ENCODE assay signal across 11 mouse cellular contexts in the genomic region with DNA sequence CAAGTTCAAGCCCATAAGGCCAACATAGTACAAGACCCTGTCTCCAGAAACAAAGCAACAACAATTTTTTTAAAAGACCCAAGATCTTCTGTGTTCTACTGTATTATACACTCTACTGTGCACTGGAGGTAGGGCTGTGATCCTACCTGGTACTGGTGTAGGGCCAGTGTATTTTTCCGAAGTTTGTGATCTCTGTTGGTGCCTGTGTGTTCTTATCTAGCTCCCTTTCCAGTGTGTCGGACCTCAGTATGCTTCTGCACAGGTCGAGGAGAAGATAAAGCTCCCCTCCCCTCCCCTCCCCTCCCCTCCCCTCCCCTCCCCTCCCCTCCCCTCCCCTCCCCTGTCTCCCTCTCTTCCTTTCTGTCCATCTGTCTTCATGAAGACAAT. TPM values are rescaled to one million over a fixed set of nuclear protein-coding genes. Genes with fewer than 3 reads are reported as not detected.
A peak's percentile ranks its signal among the peaks of the same experiment; 100 is the strongest.
DNase-seq lines count a peak whose midpoint lies in the region; ATAC-seq and TF ChIP-seq lines count a peak whose summit lies in the region.
"Had no signal": no experiment of that assay in that cellular context is flagged by ENCODE, and none has a peak within 500 bp of the region (broad histone marks: within the 10 kb centered on the region; RNA-seq: fewer than 3 reads in every experiment).

No protein-coding gene starts in this region.

- peak overlapping the region; percentile 37; the same call in 1 of the 2 replicates for H3K27ac ChIP-seq in kidney, embryonic 15.5 days
- H3K27ac ChIP-seq in CH12.LX (ENCODE audit: insufficient read depth, low read depth) = peak overlapping the region; percentile 36; the same call in 1 of the 2 replicates
- peak overlapping the region; percentile 59 for H3K27ac ChIP-seq in bone marrow macrophage, adult 2 months (ENCODE audit: insufficient read depth, low read depth, low read length)
- peak overlapping the region; percentile 94 for H3K27ac ChIP-seq in liver, embryonic 16.5 days (ENCODE audit: low read length)

- H3K4me2 ChIP-seq in kidney, embryonic 15.5 days = no peak overlapping the region
- H3K4me2 ChIP-seq in CH12.LX (ENCODE audit: insufficient read depth, low read depth, poor library complexity, severe bottlenecking) = peak overlapping the region; percentile 0; the same call in 1 of the 2 replicates
- peak overlapping the region; percentile 66 for H3K4me2 ChIP-seq in liver, embryonic 16.5 days (ENCODE audit: low read depth, low read length)
- H3K4me2 ChIP-seq: forebrain, embryonic 12.5 days had no signal

- H3K4me1 ChIP-seq in kidney, embryonic 15.5 days = peaks cover 30% of the 10 kb centered on the region
- peaks cover 4 to 73% of the 10 kb centered on the region in 2 experiments for H3K4me1 ChIP-seq in CH12.LX (ENCODE audit: control insufficient read depth in 1 of 2, insufficient read depth in 2 of 2)
- peaks cover 39% of the 10 kb centered on the region for H3K4me1 ChIP-seq in bone marrow macrophage, adult 2 months (ENCODE audit: control insufficient read depth, insufficient read depth, low read length)
- H3K4me1 ChIP-seq in liver, embryonic 16.5 days (ENCODE audit: control insufficient read depth, low read depth, low read length) = peaks cover 70% of the 10 kb centered on the region

- no peaks in the 10 kb centered on the region for H3K27me3 ChIP-seq in kidney, embryonic 15.5 days
- H3K27me3 ChIP-seq in CH12.LX (replicated peaks) = no peaks in the 10 kb centered on the region
- H3K27me3 ChIP-seq in liver, embryonic 16.5 days (ENCODE audit: control insufficient read depth, insufficient read depth, low read depth, low read length) = no peaks in the 10 kb centered on the region
- H3K27me3 ChIP-seq: forebrain, embryonic 12.5 days had no signal

- no peak for TF ChIP-seq POLR2A in CH12.LX (IDR thresholded peaks at IDR 0.05; ENCODE audit: low read depth, low read length)
- no peak for TF ChIP-seq POLR2A in bone marrow macrophage, adult 2 months (IDR thresholded peaks at IDR 0.05; ENCODE audit: borderline replicate concordance, low read depth, low read length)

- in situ Hi-C loops in CH12.LX (cut with MboI; ENCODE audit: low pct_ligation_motif_present, low pct_unique_long_range_greater_than_20kb, low sequenced_read_pairs) = no loop called here

- TF ChIP-seq RAD21 in CH12.LX (IDR thresholded peaks at IDR 0.05; ENCODE audit: low read depth, low read length) = no peak

- no peak for DNase-seq in kidney, postnatal 25 days
- no peak for DNase-seq in CH12.LX (ENCODE audit: extremely low read depth)
- no peak for DNase-seq in gastrocnemius, postnatal 25 days
- DNase-seq in layer of hippocampus, postnatal 25 days (ENCODE audit: extremely low spot score in 1 of 2, low spot score in 1 of 2) = no peak
- DNase-seq: gastrocnemius, postnatal 10 days; kidney, postnatal 10 days; lung, postnatal 4 days had no signal

- WGBS in kidney, embryonic 15.5 days = 36% methylated on average over 3 of the region's 3 CpGs
- WGBS in liver, embryonic 16.5 days (ENCODE audit: insufficient replicate concordance) = 5% methylated on average over 3 of the region's 3 CpGs

- no peak overlapping the region for H3K9ac ChIP-seq in kidney, embryonic 15.5 days
- no peak overlapping the region for H3K9ac ChIP-seq in CH12.LX (ENCODE audit: insufficient read depth, low read depth)
- H3K9ac ChIP-seq in liver, embryonic 16.5 days (ENCODE audit: low read depth, low read length) = peak overlapping the region; percentile 43
- H3K9ac ChIP-seq: forebrain, embryonic 12.5 days had no signal

- no peak overlapping the region for H3K4me3 ChIP-seq in kidney, embryonic 15.5 days (replicated peaks)
- no peak overlapping the region for H3K4me3 ChIP-seq in CH12.LX (replicated peaks in 1 of 3; ENCODE audit: low read depth in 2 of 3, low read length in 2 of 3, poor library complexity in 1 of 3)
- H3K4me3 ChIP-seq in bone marrow macrophage, adult 2 months (ENCODE audit: insufficient read depth, low read length) = no peak overlapping the region
- H3K4me3 ChIP-seq in liver, embryonic 16.5 days (ENCODE audit: low read depth, low read length) = peak overlapping the region; percentile 17; the same call in 1 of the 2 replicates
- H3K4me3 ChIP-seq: forebrain, embryonic 12.5 days had no signal

- no peak for ATAC-seq in kidney, embryonic 15.5 days (replicated peaks; ENCODE audit: low FRiP score)
- ATAC-seq in liver, embryonic 16.5 days (ENCODE audit: low read depth) = peak; percentile 79

- H3K36me3 ChIP-seq in kidney, embryonic 15.5 days = no peaks in the 10 kb centered on the region
- H3K36me3 ChIP-seq in CH12.LX (replicated peaks in 1 of 2; ENCODE audit: control insufficient read depth in 1 of 2, insufficient read depth in 1 of 2, low read length in 1 of 2) = peaks cover 4 to 28% of the 10 kb centered on the region in 2 experiments
- H3K36me3 ChIP-seq in liver, embryonic 16.5 days (ENCODE audit: control insufficient read depth, insufficient read depth) = no peaks in the 10 kb centered on the region
- H3K36me3 ChIP-seq: forebrain, embryonic 12.5 days had no signal

- no peak for TF ChIP-seq EP300 in CH12.LX (IDR thresholded peaks at IDR 0.05; ENCODE audit: low read length)

- peaks cover 53% of the 10 kb centered on the region for H3K79me2 ChIP-seq in CH12.LX (replicated peaks; ENCODE audit: control insufficient read depth, extremely low read depth, insufficient read depth, poor library complexity, severe bottlenecking)

- TF ChIP-seq CTCF in CH12.LX (conservative IDR thresholded peaks at IDR 0.05 in 1 of 2, IDR thresholded peaks at IDR 0.05 in 1 of 2; ENCODE audit: low read depth in 2 of 2, low read length in 2 of 2) = no peak
- TF ChIP-seq CTCF in bone marrow macrophage, adult 2 months (IDR thresholded peaks at IDR 0.05; ENCODE audit: low read depth, low read length) = no peak

- no peaks in the 10 kb centered on the region for H3K9me3 ChIP-seq in kidney, embryonic 15.5 days (replicated peaks)
- no peaks in the 10 kb centered on the region for H3K9me3 ChIP-seq in CH12.LX (replicated peaks; ENCODE audit: low read length)
- H3K9me3 ChIP-seq in liver, embryonic 16.5 days (replicated peaks; ENCODE audit: control insufficient read depth, low read length) = no peaks in the 10 kb centered on the region
- H3K9me3 ChIP-seq: forebrain, embryonic 12.5 days had no signal

- dilution Hi-C loops in CH12.LX (cut with MboI; ENCODE audit: extremely low pct_ligation_motif_present, extremely low pct_unique_long_range_greater_than_20kb, low sequenced_read_pairs) = no loop called here

TF ChIP-seq in CH12.LX, 34 proteins besides CTCF, POLR2A, EP300 and RAD21:
- no peak for TF ChIP-seq BHLHE40 (IDR thresholded peaks at IDR 0.05; ENCODE audit: low read depth, low read length)
- no peak for TF ChIP-seq SIN3A (IDR thresholded peaks at IDR 0.05; ENCODE audit: low read length)
- no peak for TF ChIP-seq PAX5 (IDR thresholded peaks at IDR 0.05; ENCODE audit: low read length)
- TF ChIP-seq JUND (conservative IDR thresholded peaks at IDR 0.05; ENCODE audit: low read depth, low read length) = no peak
- no peak for TF ChIP-seq HCFC1 (IDR thresholded peaks at IDR 0.05; ENCODE audit: low read depth, low read length)
- TF ChIP-seq IRF4 (IDR thresholded peaks at IDR 0.05; ENCODE audit: low read depth, low read length) = no peak
- TF ChIP-seq ZKSCAN1 (IDR thresholded peaks at IDR 0.05; ENCODE audit: borderline replicate concordance, low read depth, low read length) = no peak
- no peak for TF ChIP-seq ELF1 (IDR thresholded peaks at IDR 0.05; ENCODE audit: low read depth, low read length)
- no peak for TF ChIP-seq RCOR1 (conservative IDR thresholded peaks at IDR 0.05; ENCODE audit: low read depth, low read length)
- no peak for TF ChIP-seq TCF12 (IDR thresholded peaks at IDR 0.05; ENCODE audit: low read depth, low read length)
- TF ChIP-seq MYC (IDR thresholded peaks at IDR 0.05; ENCODE audit: low read depth, low read length) = no peak
- TF ChIP-seq ZC3H11A (IDR thresholded peaks at IDR 0.05; ENCODE audit: low read depth, low read length) = no peak

RNA-seq across cellular contexts. Expression of a gene that starts 46.4 kb away (rescaled TPM):
- polyA plus RNA-seq in kidney, embryonic 15.5 days (2015; fragmentation: Nextera tagmentation; extraction: Ambion mirVana) = 149 and 157 TPM in 2 replicates
- total RNA-seq in CH12.LX (2012; rRNA removed) = 37.0 and 40.7 TPM in 2 replicates
- total RNA-seq in CH12.LX (2014; rRNA removed) = 74.7 and 85.6 TPM in 2 replicates
- polyA plus RNA-seq in CH12.LX (2012; ENCODE audit: insufficient read length, low read depth) = 34.7 and 40.4 TPM in 2 replicates
- 81.4 and 82.5 TPM in 2 replicates for polyA plus RNA-seq in bone marrow macrophage, adult 2 months (2012; ENCODE audit: insufficient read depth, insufficient read length, missing spikeins)
- 80.0 and 83.8 TPM in 2 replicates for polyA plus RNA-seq in liver, embryonic 16.5 days (2015; fragmentation: Nextera tagmentation; extraction: Ambion mirVana)
- 10 to 100 TPM; 37.5 to 41.0 TPM for total RNA-seq in gastrocnemius, postnatal 25 days (2021)
- total RNA-seq in layer of hippocampus, postnatal 25 days (2021) = 10 to 100 TPM; 24.5 to 25.0 TPM

Comparison
In these comparisons a context has a peak if more than half of its experiments do, and no peak if none do; other contexts are left out.
1. H3K27ac ChIP-seq: peak in every context shown above with its lines; median percentile 94 in liver, embryonic 16.5 days; 59 in bone marrow macrophage, adult 2 months; 37 in kidney, embryonic 15.5 days; 36 in CH12.LX.